Mouse (Mus musculus) stomach, embryonic 15.5 days (tissue): Measurements from ENCODE around the gene Olfr330. TPM values are rescaled to one million over a fixed set of nuclear protein-coding genes. Genes with fewer than 3 reads are reported as not detected.
"Not testable (repeated sequence)": the region's sequence is repeated elsewhere in the genome, so short reads cannot be mapped to it uniquely, and the experiment has no call there.

Experiments used
- ATAC-seq: fragments of 200-750 bp; cut with Nextera tagmentation; 2 replicates; pipeline ENCODE4 v1.8.0; 2017; ENCODE audit warnings: low read depth, moderate number of reproducible peaks, moderate TSS enrichment; ENCODE audit not compliant: insufficient read depth, low FRiP score
- H3K27ac ChIP-seq: fragments of 300-500 bp; sonication (generic); 2 replicates; pipeline ENCODE4 v1.5.1; 2015; ENCODE audit warnings: mild to moderate bottlenecking, inconsistent platforms
- H3K27me3 ChIP-seq: fragments of 300-500 bp; sonication (generic); replicated peaks from 2 replicates; pipeline ENCODE4 v1.6.1; 2015; ENCODE audit warnings: inconsistent platforms
- H3K36me3 ChIP-seq: fragments of 300-500 bp; sonication (generic); 2 replicates; pipeline ENCODE4 v1.6.1; 2015; ENCODE audit warnings: inconsistent platforms
- H3K4me1 ChIP-seq: fragments of 300-500 bp; sonication (generic); 2 replicates; pipeline ENCODE4 v1.6.1; 2015; ENCODE audit warnings: inconsistent platforms
- H3K4me2 ChIP-seq: fragments of 300-500 bp; sonication (generic); 2 replicates; pipeline ENCODE4 v1.6.1; 2015; ENCODE audit warnings: mild to moderate bottlenecking, inconsistent platforms
- H3K4me3 ChIP-seq: fragments of 300-500 bp; sonication (generic); replicated peaks from 2 replicates; pipeline ENCODE4 v1.5.1; 2015; ENCODE audit warnings: inconsistent platforms
- H3K9ac ChIP-seq: fragments of 300-500 bp; sonication (generic); 2 replicates; pipeline ENCODE4 v1.6.1; 2015; ENCODE audit warnings: inconsistent platforms
- H3K9me3 ChIP-seq: fragments of 300-500 bp; sonication (generic); 2 replicates; pipeline ENCODE4 v1.6.1; 2016; ENCODE audit warnings: inconsistent platforms
- WGBS: fragments of 180-500 bp; shearing (Covaris S2); methylation state at CpG from one replicate; pipeline ENCODE4 v1.1.7; 2015; 5-methylcytosine and 5-hydroxymethylcytosine counted together
- polyA plus RNA-seq: library from polyadenylated mRNA; unstranded; fragments of >200 nt; fragmentation: Nextera tagmentation; extraction: Ambion mirVana; gene quantifications from 2 replicates; pipeline ENCODE4 v1.2.1, GENCODE M21; 2015

Gene Olfr330
- not detected in 2 replicates for polyA plus RNA-seq

GRCm38 (mm10) chr11:58534736-58535135 lies at the start of gene Olfr330:
Olfr330 (minus strand) TSS chr11:58534836.
- not testable (repeated sequence) for H3K36me3 ChIP-seq, ATAC-seq

GRCm38 (mm10) chr11:58578636-58579035 lies 44.0 kb upstream of the Olfr330 start:
- WGBS: 64% methylated on average over 8 of the region's 8 CpGs
- Histone ChIP-seq H3K27ac (no peak overlapping the region), H3K27me3 (no peaks in the 10 kb centered on the region), H3K9me3 (no peaks in the 10 kb centered on the region), H3K9ac (no peak overlapping the region), H3K4me3 (no peak overlapping the region), H3K4me1 (no peaks in the 10 kb centered on the region), H3K36me3 (no peaks in the 10 kb centered on the region), H3K4me2 (no peak overlapping the region)
- no peak for ATAC-seq

More at GRCm38 (mm10) chr11:58534736-58535135, at the start of gene Olfr330:
- H3K27ac ChIP-seq, H3K27me3 ChIP-seq, H3K9me3 ChIP-seq, H3K4me3 ChIP-seq, H3K4me1 ChIP-seq, H3K4me2 ChIP-seq, H3K9ac ChIP-seq: not testable (repeated sequence)

DNA sequence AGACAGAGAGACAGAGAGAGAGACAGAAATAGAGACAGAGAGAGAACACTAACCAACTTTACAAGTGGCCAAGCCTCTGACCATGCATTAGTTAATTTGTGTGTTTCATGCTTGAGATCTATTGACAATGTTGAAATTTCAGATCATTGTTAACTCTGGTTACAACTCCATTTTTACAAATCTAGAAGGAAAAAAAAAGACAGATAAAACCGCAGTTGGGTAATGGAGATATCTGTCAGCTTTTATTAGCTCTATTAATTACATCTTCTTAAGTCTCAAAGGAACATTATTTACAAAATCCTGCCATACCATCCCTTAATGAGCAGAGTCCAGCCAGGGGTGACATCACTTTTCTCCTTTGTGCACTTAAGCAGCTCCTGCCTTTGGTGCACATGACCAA lies 42.8 kb upstream of the Olfr330 start, which contains the start of gene Olfr325:
TSS of gene Olfr325 (plus strand) at position 301 of the 400 bp plus-strand sequence.
- H3K27ac ChIP-seq: no peak within 1 kb of the TSS
- no peak for ATAC-seq
- no peaks in the 10 kb centered on the region for H3K4me1 ChIP-seq
- H3K27me3 ChIP-seq: no peaks in the 10 kb centered on the region
- H3K4me2 ChIP-seq: no peak within 1 kb of the TSS
- WGBS: 61% methylated on average over 1 of the region's 1 CpGs
- no peaks in the 10 kb centered on the region for H3K36me3 ChIP-seq
- H3K9me3 ChIP-seq: no peaks in the 10 kb centered on the region
- no peak within 1 kb of the TSS for H3K9ac ChIP-seq
- no peak within 1 kb of the TSS for H3K4me3 ChIP-seq

DNA sequence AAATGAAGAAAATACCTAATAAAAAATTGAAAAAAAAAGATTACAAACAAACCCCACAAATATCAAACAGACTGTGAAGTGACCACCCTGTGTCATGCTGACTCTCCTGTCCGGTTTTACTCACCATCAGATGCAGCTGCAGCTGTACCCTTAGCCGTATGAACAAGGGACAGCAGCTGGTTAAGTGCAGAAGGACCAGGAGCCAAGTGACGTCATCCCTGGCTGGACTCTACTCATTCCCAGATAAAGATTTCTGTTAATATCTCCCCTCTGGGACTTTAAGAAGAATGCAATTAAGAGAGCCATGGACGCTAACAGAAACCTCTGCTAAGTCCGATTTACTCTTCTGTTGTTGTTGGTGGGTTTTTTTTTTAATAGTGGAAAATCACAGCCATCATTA lies 35.8 kb upstream of the Olfr330 start, which contains the start of gene Olfr224:
TSS of gene Olfr224 (minus strand) at position 149 of the 400 bp plus-strand sequence.
- Histone ChIP-seq H3K27me3 (no peaks in the 10 kb centered on the region), H3K4me1 (no peaks in the 10 kb centered on the region), H3K36me3 (no peaks in the 10 kb centered on the region), H3K27ac (no peak within 1 kb of the TSS), H3K4me2 (no peak within 1 kb of the TSS), H3K9me3 (no peaks in the 10 kb centered on the region), H3K4me3 (no peak within 1 kb of the TSS), H3K9ac (no peak within 1 kb of the TSS)
- 64% methylated on average over 5 of the region's 5 CpGs for WGBS
- no peak for ATAC-seq

DNA sequence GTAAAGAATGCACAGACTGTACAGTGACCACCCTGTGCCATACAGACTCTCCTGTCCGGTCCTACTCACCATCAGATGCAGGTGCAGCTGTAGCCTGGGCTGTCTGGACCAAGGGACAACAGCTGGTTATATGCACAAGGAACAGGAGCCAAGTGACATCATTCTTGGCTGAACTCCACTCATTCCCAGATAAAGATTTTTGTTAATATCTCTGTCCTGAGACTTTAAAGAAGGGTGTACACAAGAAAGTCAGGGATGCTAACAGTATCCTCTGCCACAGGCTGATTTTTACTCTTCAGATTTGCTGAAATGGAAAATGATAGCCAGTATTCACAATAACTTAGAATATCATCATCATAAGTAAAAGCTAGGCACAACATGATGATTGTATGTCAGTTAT lies 20.9 kb upstream of the Olfr330 start, which contains the start of gene Olfr328:
TSS of gene Olfr328 (minus strand) at position 101 of the 400 bp plus-strand sequence.
- WGBS: 89% methylated on average over 1 of the region's 1 CpGs
- no peak within 1 kb of the TSS for H3K27ac ChIP-seq
- H3K4me3 ChIP-seq: no peak within 1 kb of the TSS
- H3K9ac ChIP-seq: no peak within 1 kb of the TSS
- H3K9me3 ChIP-seq: no peaks in the 10 kb centered on the region
- H3K36me3 ChIP-seq: no peaks in the 10 kb centered on the region
- H3K4me2 ChIP-seq: no peak within 1 kb of the TSS
- ATAC-seq: no peak
- no peaks in the 10 kb centered on the region for H3K27me3 ChIP-seq
- H3K4me1 ChIP-seq: no peaks in the 10 kb centered on the region

- Histone ChIP-seq H3K9ac (no peak within 1 kb of the TSS), H3K4me2 (no peak within 1 kb of the TSS), H3K9me3 (no peaks in the 10 kb centered on the region), H3K4me1 (no peaks in the 10 kb centered on the region), H3K27me3 (no peaks in the 10 kb centered on the region), H3K27ac (no peak within 1 kb of the TSS), H3K36me3 (no peaks in the 10 kb centered on the region), H3K4me3 (no peak within 1 kb of the TSS)
- 70% methylated on average over 5 of the region's 5 CpGs for WGBS
- no peak for ATAC-seq
These were observed 11.7 kb upstream of the Olfr330 start, which contains the start of gene Olfr329-ps for GRCm38 (mm10) chr11:58546322-58546721. Olfr329-ps (minus strand) TSS chr11:58546422.

DNA sequence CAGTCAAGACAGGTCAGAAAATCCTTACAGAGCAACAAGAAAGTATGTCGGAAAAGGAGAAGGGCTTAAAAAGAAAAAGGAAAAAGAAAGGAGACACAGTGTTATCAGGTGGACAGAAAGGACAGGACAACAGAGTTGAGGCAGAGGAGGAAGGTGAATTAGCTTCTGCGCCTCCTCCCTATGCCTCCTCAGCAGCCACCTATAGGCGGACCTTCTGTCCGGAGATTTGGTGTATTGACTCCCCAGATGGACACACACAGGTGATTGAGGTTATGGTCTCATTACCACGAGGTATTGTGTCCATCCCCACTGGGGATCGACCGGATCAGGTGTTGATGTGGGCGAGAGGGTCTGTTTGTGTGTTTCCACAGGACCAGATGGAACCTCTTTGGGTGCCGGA lies 14.9 kb downstream of the Olfr330 start:
- not testable (repeated sequence) for H3K9me3 ChIP-seq, H3K4me3 ChIP-seq, H3K4me2 ChIP-seq, H3K9ac ChIP-seq, H3K36me3 ChIP-seq, H3K4me1 ChIP-seq, ATAC-seq, H3K27me3 ChIP-seq, H3K27ac ChIP-seq
- WGBS: 89% methylated on average over 8 of the region's 9 CpGs

DNA sequence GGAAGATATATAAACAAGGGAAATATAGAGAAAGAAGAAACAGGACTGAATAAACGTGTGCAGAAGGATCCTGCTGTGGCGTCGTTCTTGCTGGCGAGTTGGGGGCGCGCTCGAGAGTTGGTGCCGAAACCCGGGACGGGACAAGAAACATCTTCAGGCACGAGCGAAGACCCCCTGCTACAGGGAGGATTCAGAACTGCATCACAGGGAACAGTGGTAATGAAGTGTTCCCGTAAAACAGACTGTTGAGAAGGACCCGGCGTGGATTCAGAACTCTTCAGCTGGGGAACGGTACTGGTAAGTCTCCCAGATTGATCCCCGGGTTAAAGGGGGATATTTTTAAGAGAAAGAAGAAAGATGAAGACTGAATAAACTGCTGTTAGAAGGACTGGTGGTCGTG lies 15.7 kb downstream of the Olfr330 start:
- not testable (repeated sequence) for H3K27ac ChIP-seq, H3K4me1 ChIP-seq, H3K4me3 ChIP-seq, H3K4me2 ChIP-seq, H3K36me3 ChIP-seq, ATAC-seq, H3K9me3 ChIP-seq, H3K9ac ChIP-seq, H3K27me3 ChIP-seq
- WGBS: 94% methylated on average over 18 of the region's 18 CpGs

DNA sequence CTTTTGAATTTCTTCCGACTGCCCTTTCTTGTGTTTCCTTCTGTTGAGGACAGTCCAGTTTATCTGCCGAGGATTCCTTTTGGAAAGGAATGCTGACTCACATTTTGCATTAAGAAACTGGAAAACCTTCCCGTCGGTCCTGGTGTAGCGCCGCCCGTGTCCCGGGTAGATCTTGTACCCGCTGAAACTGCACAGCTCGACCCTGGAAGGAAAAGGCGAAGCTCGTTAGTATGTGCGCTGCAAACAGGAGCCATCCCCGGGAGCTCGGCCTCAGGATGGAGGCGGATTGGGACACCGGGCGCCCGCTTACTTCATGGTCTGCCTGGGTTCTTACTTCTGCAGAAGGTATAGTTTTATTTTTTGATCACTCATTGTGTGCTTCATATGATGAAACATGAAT lies 25.6 kb downstream of the Olfr330 start:
- not testable (repeated sequence) for H3K4me3 ChIP-seq, H3K9ac ChIP-seq, H3K27ac ChIP-seq, H3K9me3 ChIP-seq, H3K27me3 ChIP-seq, H3K4me1 ChIP-seq, ATAC-seq, H3K36me3 ChIP-seq, H3K4me2 ChIP-seq
- 86% methylated on average over 19 of the region's 19 CpGs for WGBS

DNA sequence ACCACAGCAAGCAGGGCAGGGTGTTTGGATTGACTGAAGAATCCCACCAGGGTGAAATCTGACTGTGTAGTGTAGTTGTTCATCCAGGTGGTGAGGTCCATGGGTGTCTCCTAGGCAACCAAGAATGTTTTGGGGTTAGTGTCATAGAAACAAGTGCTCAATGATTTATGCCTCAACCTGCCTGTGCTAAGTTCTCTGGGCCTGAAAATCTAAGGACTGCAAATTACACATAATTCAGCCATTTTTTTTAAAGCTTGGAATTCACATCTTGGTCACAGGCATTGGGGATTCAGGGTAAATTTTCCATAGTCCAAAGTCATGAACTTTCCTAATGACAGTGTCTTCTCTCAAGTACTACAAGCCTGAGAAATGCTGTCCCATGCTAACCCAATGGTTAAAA lies 32.2 kb downstream of the Olfr330 start, which contains the start of gene Olfr331:
TSS of gene Olfr331 (minus strand) at position 101 of the 400 bp plus-strand sequence.
- H3K4me2 ChIP-seq, ATAC-seq, H3K27ac ChIP-seq, H3K9me3 ChIP-seq, H3K36me3 ChIP-seq, H3K4me3 ChIP-seq, H3K4me1 ChIP-seq, H3K9ac ChIP-seq, H3K27me3 ChIP-seq: not testable (repeated sequence)

DNA sequence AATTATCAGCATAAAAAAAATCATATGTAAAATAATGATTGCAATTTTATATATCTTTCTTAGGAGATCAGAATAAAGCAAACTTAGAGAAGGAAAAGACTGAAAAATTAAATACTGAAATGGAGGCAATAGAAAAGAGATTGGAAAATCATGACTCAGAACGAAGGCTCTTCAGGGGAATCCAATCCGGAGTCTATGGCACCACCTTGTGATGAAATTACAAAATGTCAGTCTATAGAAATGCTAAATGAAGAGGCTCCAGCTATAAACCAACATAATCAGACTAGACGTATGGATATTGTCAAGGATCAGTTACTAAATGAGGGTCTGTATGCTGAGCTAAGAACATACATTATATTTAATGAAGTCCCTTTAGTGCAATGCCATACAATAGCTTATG lies 35.3 kb downstream of the Olfr330 start:
- 47% methylated on average over 3 of the region's 3 CpGs for WGBS
- no peak for ATAC-seq

DNA sequence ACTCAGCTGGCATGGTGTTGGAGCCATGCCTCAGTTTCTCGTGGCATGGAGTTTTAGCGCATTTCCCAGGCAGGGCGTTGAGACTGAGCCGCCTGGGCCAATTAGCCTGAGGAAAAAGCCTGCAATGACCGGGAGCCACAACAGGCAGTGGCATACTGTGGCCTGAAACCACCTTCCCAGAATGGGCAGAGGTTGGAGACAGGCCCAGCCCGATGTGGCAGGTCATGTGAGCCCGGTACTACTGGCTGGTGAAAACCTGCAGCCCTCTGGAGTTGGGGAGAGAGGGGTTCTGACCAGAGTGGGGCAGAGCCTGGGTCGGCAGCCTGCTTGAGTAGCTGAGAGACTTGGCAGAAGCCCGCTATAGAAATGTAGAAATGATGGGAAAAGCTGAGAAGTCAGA lies 35.9 kb downstream of the Olfr330 start:
- H3K27ac ChIP-seq: no peak overlapping the region
- WGBS: 75% methylated on average over 9 of the region's 9 CpGs
- no peaks in the 10 kb centered on the region for H3K9me3 ChIP-seq
- no peaks in the 10 kb centered on the region for H3K27me3 ChIP-seq
- H3K4me3 ChIP-seq: no peak overlapping the region
- H3K9ac ChIP-seq: no peak overlapping the region
- no peak overlapping the region for H3K4me2 ChIP-seq
- no peak for ATAC-seq
- H3K36me3 ChIP-seq: no peaks in the 10 kb centered on the region
- H3K4me1 ChIP-seq: no peaks in the 10 kb centered on the region

More for the DNA sequence above, 35.3 kb downstream of the Olfr330 start:
- Histone ChIP-seq H3K4me2 (no peak overlapping the region), H3K9ac (no peak overlapping the region), H3K9me3 (no peaks in the 10 kb centered on the region), H3K4me3 (no peak overlapping the region), H3K36me3 (no peaks in the 10 kb centered on the region), H3K27ac (no peak overlapping the region), H3K4me1 (no peaks in the 10 kb centered on the region), H3K27me3 (no peaks in the 10 kb centered on the region)

- H3K4me2 ChIP-seq: no peak within 1 kb of the TSS
- H3K36me3 ChIP-seq: no peaks in the 10 kb centered on the region
- ATAC-seq: no peak
- no peak within 1 kb of the TSS for H3K4me3 ChIP-seq
- no peak within 1 kb of the TSS for H3K9ac ChIP-seq
- no peak within 1 kb of the TSS for H3K27ac ChIP-seq
- WGBS: 73% methylated on average over 2 of the region's 2 CpGs
- no peaks in the 10 kb centered on the region for H3K27me3 ChIP-seq
- no peaks in the 10 kb centered on the region for H3K4me1 ChIP-seq
- no peaks in the 10 kb centered on the region for H3K9me3 ChIP-seq
These were observed 42.2 kb downstream of the Olfr330 start, which contains the start of gene Olfr332 for GRCm38 (mm10) chr11:58492455-58492854. Olfr332 (minus strand) TSS chr11:58492555.
